Mouse (Mus musculus): ENCODE results near the gene Zfyve28. TPM values are rescaled to one million over a fixed set of nuclear protein-coding genes. Genes with fewer than 3 reads are reported as not detected.

Gene Zfyve28
- total RNA-seq, 2 experiments from 2014 or later: 0.68 TPM; not detected in 1

Other genes with a start within 250 kb of the Zfyve28 start
- 1.5 and 5.0 TPM in 2 replicates for gene Poln, start 119.0 kb downstream of the Zfyve28 start, total RNA-seq (2015; ENCODE audit: low replicate concordance)
- gene Poln, start 119.0 kb downstream of the Zfyve28 start, total RNA-seq (2017; ENCODE audit: low replicate concordance): 1.3 and 1.7 TPM in 2 replicates
- 18.2 and 44.4 TPM in 2 replicates for gene Haus3, start 118.9 kb downstream of the Zfyve28 start, total RNA-seq (2015; ENCODE audit: low replicate concordance)
- gene Haus3, start 118.9 kb downstream of the Zfyve28 start, total RNA-seq (2017; ENCODE audit: low replicate concordance): 45.2 and 58.7 TPM in 2 replicates
- 7.7 and 10.6 TPM in 2 replicates for gene Mxd4, start 100.7 kb downstream of the Zfyve28 start, total RNA-seq (2015; ENCODE audit: low replicate concordance)
- gene Mxd4, start 100.7 kb downstream of the Zfyve28 start, total RNA-seq (2017; ENCODE audit: low replicate concordance): 3.8 and 5.4 TPM in 2 replicates
- gene Cfap99, start 151 bp upstream of the Zfyve28 start, total RNA-seq (2015; ENCODE audit: low replicate concordance): not detected in 2 replicates
- not detected in 2 replicates for gene Cfap99, start 151 bp upstream of the Zfyve28 start, total RNA-seq (2017; ENCODE audit: low replicate concordance)
- 32.8 and 33.4 TPM in 2 replicates for gene Rnf4, start 47.8 kb upstream of the Zfyve28 start, total RNA-seq (2015; ENCODE audit: low replicate concordance)
- gene Rnf4, start 47.8 kb upstream of the Zfyve28 start, total RNA-seq (2017; ENCODE audit: low replicate concordance): 38.6 and 38.8 TPM in 2 replicates
- 18.0 and 18.1 TPM in 2 replicates for gene Fam193a, start 81.5 kb upstream of the Zfyve28 start, total RNA-seq (2015; ENCODE audit: low replicate concordance)
- gene Fam193a, start 81.5 kb upstream of the Zfyve28 start, total RNA-seq (2017; ENCODE audit: low replicate concordance): 12.5 and 16.9 TPM in 2 replicates
- gene Tnip2, start 225.5 kb upstream of the Zfyve28 start, total RNA-seq (2015; ENCODE audit: low replicate concordance): 1.0 and 1.3 TPM in 2 replicates
- gene Tnip2, start 225.5 kb upstream of the Zfyve28 start, total RNA-seq (2017; ENCODE audit: low replicate concordance): 3.4 and 3.9 TPM in 2 replicates
- gene Sh3bp2, start 237.4 kb upstream of the Zfyve28 start, total RNA-seq (2015; ENCODE audit: low replicate concordance): 5.6 and 9.0 TPM in 2 replicates
- gene Sh3bp2, start 237.4 kb upstream of the Zfyve28 start, total RNA-seq (2017; ENCODE audit: low replicate concordance): 4.7 and 5.4 TPM in 2 replicates